Mouse (Mus musculus): Measurements from ENCODE around the gene Ces2a. TPM values are rescaled to one million over a fixed set of nuclear protein-coding genes. Genes with fewer than 3 reads are reported as not detected.

The Ces2a gene
- polyA plus RNA-seq, 1 experiment from 2014 or later: 2.0 TPM

DNA sequence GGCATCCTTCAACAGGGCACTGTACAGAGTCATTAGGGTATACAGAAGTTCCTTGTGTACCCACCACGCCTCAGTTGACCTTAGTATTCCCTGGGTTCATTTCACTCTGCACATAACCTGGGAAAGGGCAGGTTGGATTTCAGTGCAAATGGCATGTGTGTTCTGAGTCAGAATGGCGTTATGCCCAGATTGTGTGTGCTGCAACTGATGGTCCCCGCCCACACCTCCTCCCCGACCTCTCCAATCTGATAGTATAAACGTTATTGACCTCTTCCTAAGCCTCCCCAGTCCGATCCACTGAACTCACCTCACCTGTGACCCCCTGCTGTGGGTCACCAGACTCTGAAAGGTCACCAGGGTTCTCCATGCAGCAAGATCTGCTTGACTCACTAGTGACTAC lies 1.8 kb upstream of the Ces2a start:
- H3K4me2 ChIP-seq (replicated peaks; ENCODE audit: low read depth): no peak overlapping the region
- no peaks in the 10 kb centered on the region for H3K4me1 ChIP-seq (replicated peaks; ENCODE audit: control insufficient read depth, insufficient read depth)
- no peak overlapping the region for H3K27ac ChIP-seq (replicated peaks)
- ATAC-seq (ENCODE audit: low FRiP score, low TSS enrichment): peak; percentile 95
- H3K9ac ChIP-seq (ENCODE audit: low read length): no peak overlapping the region
- no peak overlapping the region for H3K4me3 ChIP-seq (ENCODE audit: low read depth, low read length)
- no peaks in the 10 kb centered on the region for H3K27me3 ChIP-seq (ENCODE audit: control insufficient read depth, insufficient read depth, low read length)
- 28% methylated on average over 6 of the region's 6 CpGs for WGBS
- H3K9me3 ChIP-seq (ENCODE audit: control insufficient read depth, low read length): no peaks in the 10 kb centered on the region
- TF ChIP-seq EP300 (optimal IDR thresholded peaks at IDR 0.05) (no peak), CTCF (IDR thresholded peaks at IDR 0.05; ENCODE audit: low read depth) (no peak)
- DNase-seq (ENCODE audit: low spot score): peak; percentile 84
- no peaks in the 10 kb centered on the region for H3K36me3 ChIP-seq (ENCODE audit: control insufficient read depth, insufficient read depth, low read length)

DNA sequence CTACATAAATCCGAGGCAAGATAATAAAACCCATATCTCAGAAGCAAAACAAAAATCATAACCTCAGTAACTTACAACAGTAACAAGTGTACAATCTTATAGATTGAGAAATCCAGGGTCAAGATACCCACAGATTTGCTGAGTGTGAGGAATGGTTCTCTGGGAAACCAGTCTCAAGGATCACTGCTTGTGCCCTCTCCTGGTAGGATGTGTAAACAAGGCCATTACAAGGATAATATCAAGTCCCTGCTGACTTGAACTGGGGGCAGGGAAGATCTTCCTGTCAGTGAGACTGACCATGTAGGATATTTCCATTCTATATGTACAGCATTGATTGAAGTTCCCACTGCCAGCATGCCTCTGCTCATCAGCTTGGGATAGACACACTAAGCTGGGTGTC lies 8.2 kb downstream of the Ces2a start:
- no peaks in the 10 kb centered on the region for H3K36me3 ChIP-seq (ENCODE audit: control insufficient read depth, insufficient read depth, low read length)
- ATAC-seq (ENCODE audit: low FRiP score, low TSS enrichment): no peak
- no peaks in the 10 kb centered on the region for H3K27me3 ChIP-seq (ENCODE audit: control insufficient read depth, insufficient read depth, low read length)
- no peak overlapping the region for H3K4me3 ChIP-seq (ENCODE audit: low read depth, low read length)
- H3K9me3 ChIP-seq (ENCODE audit: control insufficient read depth, low read length): no peaks in the 10 kb centered on the region
- no peak overlapping the region for H3K9ac ChIP-seq (ENCODE audit: low read length)
- no peak for DNase-seq (ENCODE audit: low spot score)
- no peak overlapping the region for H3K4me2 ChIP-seq (replicated peaks; ENCODE audit: low read depth)
- no peak for TF ChIP-seq EP300 (optimal IDR thresholded peaks at IDR 0.05)
- peak; percentile 48 for TF ChIP-seq CTCF (IDR thresholded peaks at IDR 0.05; ENCODE audit: low read depth)
- WGBS: 81% methylated on average over 1 of the region's 1 CpGs
- no peak overlapping the region for H3K27ac ChIP-seq (replicated peaks)
- no peaks in the 10 kb centered on the region for H3K4me1 ChIP-seq (replicated peaks; ENCODE audit: control insufficient read depth, insufficient read depth)

DNA sequence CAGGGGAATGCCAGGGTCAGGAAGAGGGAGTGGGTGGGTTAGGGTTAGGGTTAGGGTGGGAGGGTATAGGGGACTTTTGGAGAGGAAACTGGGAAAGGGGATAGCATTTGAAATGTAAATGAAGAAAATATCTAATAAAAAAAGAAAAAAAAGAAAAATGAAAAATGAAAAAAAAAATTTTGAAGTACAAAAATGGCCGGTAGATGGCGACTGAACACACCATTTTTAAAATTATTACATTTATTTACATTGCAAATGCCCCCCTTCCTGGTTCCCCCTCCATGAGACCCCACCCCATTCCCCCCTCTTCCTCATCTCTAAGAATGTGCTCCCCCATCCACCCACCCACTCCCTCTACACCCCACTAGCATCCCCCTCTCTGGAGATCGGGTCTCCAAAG lies 9.6 kb downstream of the Ces2a start:
- no peak overlapping the region for H3K4me3 ChIP-seq (ENCODE audit: low read depth, low read length)
- WGBS: 76% methylated on average over 3 of the region's 3 CpGs
- no peak for ATAC-seq (ENCODE audit: low FRiP score, low TSS enrichment)

DNA sequence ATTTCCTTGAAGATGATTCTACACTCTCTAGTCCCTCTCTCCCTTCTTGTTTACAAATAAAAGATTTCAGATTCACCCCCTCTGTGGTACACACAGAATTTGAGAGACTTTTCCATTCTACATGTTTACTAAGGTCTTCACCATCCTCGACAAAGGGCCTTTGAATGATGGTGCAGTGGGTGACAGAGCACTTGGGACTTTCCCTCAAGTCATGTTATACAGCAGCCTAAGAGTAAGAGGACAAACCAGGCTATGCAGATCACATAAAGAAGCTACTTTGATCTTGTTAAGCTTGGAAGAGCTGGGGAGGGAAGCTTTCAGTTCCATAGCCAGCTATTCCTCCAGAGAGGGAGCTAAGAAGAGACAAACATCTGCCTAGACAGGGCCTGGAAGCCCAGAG lies 19.0 kb downstream of the Ces2a start:
- Histone ChIP-seq H3K4me1 (replicated peaks; ENCODE audit: control insufficient read depth, insufficient read depth) (no peaks in the 10 kb centered on the region), H3K27me3 (ENCODE audit: control insufficient read depth, insufficient read depth, low read length) (no peaks in the 10 kb centered on the region), H3K9ac (ENCODE audit: low read length) (no peak overlapping the region), H3K4me2 (replicated peaks; ENCODE audit: low read depth) (no peak overlapping the region), H3K4me3 (ENCODE audit: low read depth, low read length) (no peak overlapping the region), H3K9me3 (ENCODE audit: control insufficient read depth, low read length) (no peaks in the 10 kb centered on the region), H3K27ac (replicated peaks) (no peak overlapping the region), H3K36me3 (ENCODE audit: control insufficient read depth, insufficient read depth, low read length) (no peaks in the 10 kb centered on the region)
- TF ChIP-seq CTCF (IDR thresholded peaks at IDR 0.05; ENCODE audit: low read depth) (no peak), EP300 (optimal IDR thresholded peaks at IDR 0.05) (no peak)
- 75% methylated on average over 1 of the region's 1 CpGs for WGBS
- ATAC-seq (ENCODE audit: low FRiP score, low TSS enrichment): no peak
- no peak for DNase-seq (ENCODE audit: low spot score)

More for the DNA sequence above, 9.6 kb downstream of the Ces2a start:
- H3K9me3 ChIP-seq (ENCODE audit: control insufficient read depth, low read length): no peaks in the 10 kb centered on the region
- TF ChIP-seq CTCF (IDR thresholded peaks at IDR 0.05; ENCODE audit: low read depth): no peak
- no peak for TF ChIP-seq EP300 (optimal IDR thresholded peaks at IDR 0.05)
- H3K27ac ChIP-seq (replicated peaks): no peak overlapping the region
- DNase-seq (ENCODE audit: low spot score): no peak
- no peak overlapping the region for H3K4me2 ChIP-seq (replicated peaks; ENCODE audit: low read depth)
- no peak overlapping the region for H3K9ac ChIP-seq (ENCODE audit: low read length)
- H3K27me3 ChIP-seq (ENCODE audit: control insufficient read depth, insufficient read depth, low read length): no peaks in the 10 kb centered on the region
- H3K36me3 ChIP-seq (ENCODE audit: control insufficient read depth, insufficient read depth, low read length): no peaks in the 10 kb centered on the region
- no peaks in the 10 kb centered on the region for H3K4me1 ChIP-seq (replicated peaks; ENCODE audit: control insufficient read depth, insufficient read depth)

DNA sequence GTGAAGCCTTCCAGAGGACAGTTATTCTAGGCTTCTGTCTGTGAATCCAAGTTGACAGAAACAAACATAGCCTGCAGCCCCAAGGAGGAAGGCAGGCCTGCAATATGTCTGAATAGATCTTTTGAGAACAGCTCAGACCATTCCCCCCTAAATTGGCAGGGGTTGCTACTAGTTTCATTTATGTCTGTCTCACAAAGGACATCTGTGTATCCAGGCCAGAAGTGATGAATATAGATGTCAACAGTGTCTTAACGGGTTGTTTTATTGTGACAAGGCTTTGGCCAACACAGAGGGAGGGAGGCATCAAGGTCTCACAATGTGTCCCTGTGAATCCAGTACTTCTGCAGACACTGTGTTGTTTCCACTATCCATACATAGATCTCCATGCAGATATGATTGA lies 23.8 kb downstream of the Ces2a start:
- H3K4me2 ChIP-seq (replicated peaks; ENCODE audit: low read depth): no peak overlapping the region
- no peaks in the 10 kb centered on the region for H3K4me1 ChIP-seq (replicated peaks; ENCODE audit: control insufficient read depth, insufficient read depth)
- no peak for TF ChIP-seq EP300 (optimal IDR thresholded peaks at IDR 0.05)
- no peak for TF ChIP-seq CTCF (IDR thresholded peaks at IDR 0.05; ENCODE audit: low read depth)
- no peak overlapping the region for H3K27ac ChIP-seq (replicated peaks)
- no peaks in the 10 kb centered on the region for H3K27me3 ChIP-seq (ENCODE audit: control insufficient read depth, insufficient read depth, low read length)
- DNase-seq (ENCODE audit: low spot score) (no peak), ATAC-seq (ENCODE audit: low FRiP score, low TSS enrichment) (no peak)
- H3K36me3 ChIP-seq (ENCODE audit: control insufficient read depth, insufficient read depth, low read length): no peaks in the 10 kb centered on the region
- H3K4me3 ChIP-seq (ENCODE audit: low read depth, low read length): no peak overlapping the region
- H3K9ac ChIP-seq (ENCODE audit: low read length): no peak overlapping the region
- WGBS: 39% methylated on average over 1 of the region's 1 CpGs
- H3K9me3 ChIP-seq (ENCODE audit: control insufficient read depth, low read length): no peaks in the 10 kb centered on the region

DNA sequence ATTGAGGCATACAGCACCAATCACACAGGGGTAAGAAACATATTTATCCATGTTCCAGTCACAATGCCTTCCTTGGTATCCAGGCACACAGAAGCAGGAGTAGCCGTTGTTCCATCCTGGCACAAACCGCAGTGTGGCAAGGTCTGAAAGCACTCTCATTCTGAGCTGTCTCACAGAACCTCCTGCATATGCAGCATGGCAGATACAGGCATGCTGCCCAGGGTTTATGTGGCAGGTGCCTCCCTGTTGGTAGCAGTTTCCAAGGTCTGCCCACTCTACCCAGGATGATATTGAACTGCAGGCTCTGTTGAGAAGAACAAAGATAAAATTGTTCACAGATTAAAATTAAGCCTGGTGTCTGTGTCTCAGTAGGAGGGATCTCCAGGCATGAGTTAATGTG lies 24.4 kb downstream of the Ces2a start:
- Histone ChIP-seq H3K27ac (replicated peaks) (no peak overlapping the region), H3K4me2 (replicated peaks; ENCODE audit: low read depth) (no peak overlapping the region), H3K9ac (ENCODE audit: low read length) (no peak overlapping the region), H3K36me3 (ENCODE audit: control insufficient read depth, insufficient read depth, low read length) (no peaks in the 10 kb centered on the region), H3K9me3 (ENCODE audit: control insufficient read depth, low read length) (no peaks in the 10 kb centered on the region), H3K4me3 (ENCODE audit: low read depth, low read length) (no peak overlapping the region), H3K27me3 (ENCODE audit: control insufficient read depth, insufficient read depth, low read length) (no peaks in the 10 kb centered on the region), H3K4me1 (replicated peaks; ENCODE audit: control insufficient read depth, insufficient read depth) (no peaks in the 10 kb centered on the region)
- 88% methylated on average over 2 of the region's 2 CpGs for WGBS
- TF ChIP-seq EP300 (optimal IDR thresholded peaks at IDR 0.05) (no peak), CTCF (IDR thresholded peaks at IDR 0.05; ENCODE audit: low read depth) (no peak)
- ATAC-seq (ENCODE audit: low FRiP score, low TSS enrichment) (no peak), DNase-seq (ENCODE audit: low spot score) (no peak)
